Mouse (Mus musculus): Measurements from ENCODE around the gene Wdr90. TPM values are rescaled to one million over a fixed set of nuclear protein-coding genes. Genes with fewer than 3 reads are reported as not detected.

Gene Wdr90
- total RNA-seq (2021): 10 to 100 TPM; 19.2 to 26.2 TPM

GRCm38 (mm10) chr17:25860832-25861703 lies at the start of gene Wdr90:
Gene Wdr90 (minus strand): TSS chr17:25861501.
- DNase-seq: peak; percentile 92 to 94

GRCm38 (mm10) chr17:25907640-25908039 lies 46.3 kb upstream of the Wdr90 start:
- no peak for DNase-seq

- DNase-seq: no peak
These were observed 41.8 kb upstream of the Wdr90 start for GRCm38 (mm10) chr17:25903061-25903460.

- DNase-seq: no peak
These were observed 38.9 kb upstream of the Wdr90 start for GRCm38 (mm10) chr17:25900193-25900592.

GRCm38 (mm10) chr17:25895891-25896290 lies 34.6 kb upstream of the Wdr90 start:
- no peak for DNase-seq

GRCm38 (mm10) chr17:25895415-25895814 lies 34.1 kb upstream of the Wdr90 start:
- DNase-seq: no peak

- peak; percentile 72 to 74 for DNase-seq
These were observed 32.8 kb upstream of the Wdr90 start for GRCm38 (mm10) chr17:25893975-25894617.

GRCm38 (mm10) chr17:25888837-25889236 lies 27.5 kb upstream of the Wdr90 start:
- no peak for DNase-seq

GRCm38 (mm10) chr17:25887467-25887866 lies 26.2 kb upstream of the Wdr90 start:
- no peak for DNase-seq

GRCm38 (mm10) chr17:25886806-25887205 lies 25.5 kb upstream of the Wdr90 start:
- no peak for DNase-seq

- DNase-seq: no peak
These were observed 24.3 kb upstream of the Wdr90 start for GRCm38 (mm10) chr17:25885636-25886035.

GRCm38 (mm10) chr17:25883824-25884223 lies 22.5 kb upstream of the Wdr90 start:
- no peak for DNase-seq

- no peak for DNase-seq
These were observed 22.0 kb upstream of the Wdr90 start for GRCm38 (mm10) chr17:25883268-25883667.

- DNase-seq: no peak
These were observed 21.0 kb upstream of the Wdr90 start for GRCm38 (mm10) chr17:25882306-25882705.

GRCm38 (mm10) chr17:25881691-25882090 lies 20.4 kb upstream of the Wdr90 start:
- no peak for DNase-seq

- DNase-seq: no peak
These were observed 19.8 kb upstream of the Wdr90 start for GRCm38 (mm10) chr17:25880913-25881641.

- no peak for DNase-seq
These were observed 19.1 kb upstream of the Wdr90 start, which contains the start of gene Wfikkn1 for GRCm38 (mm10) chr17:25880196-25880910. Gene Wfikkn1 (minus strand): TSS chr17:25880858.

- DNase-seq: no peak
These were observed 18.4 kb upstream of the Wdr90 start for GRCm38 (mm10) chr17:25879750-25880149.

- DNase-seq: no peak
These were observed 18.0 kb upstream of the Wdr90 start for GRCm38 (mm10) chr17:25879261-25879660.

- no peak for DNase-seq
These were observed 17.4 kb upstream of the Wdr90 start for GRCm38 (mm10) chr17:25878611-25879180.

GRCm38 (mm10) chr17:25877741-25878610 lies 16.7 kb upstream of the Wdr90 start:
- no peak for DNase-seq
